Mouse (Mus musculus): ENCODE measurements around the gene Dab2ip. TPM values are rescaled to one million over a fixed set of nuclear protein-coding genes. Genes with fewer than 3 reads are reported as not detected.
A peak's percentile ranks its signal among the peaks of the same experiment; 100 is the strongest.

Dab2ip gene
- polyA plus RNA-seq, 1 experiment from 2014 or later: 48.4 TPM

GRCm38 (mm10) chr2:35697768-35698167 is 139.7 kb downstream of the Dab2ip start:
- WGBS: 88% methylated on average over 3 of the region's 3 CpGs
- Histone ChIP-seq H3K4me2 (replicated peaks) (no peak overlapping the region), H3K27ac (no peak overlapping the region), H3K4me3 (replicated peaks; ENCODE audit: low read length) (no peak overlapping the region), H3K9me3 (ENCODE audit: control insufficient read depth, low read length) (no peaks in the 10 kb centered on the region), H3K27me3 (ENCODE audit: control insufficient read depth, insufficient read depth, low read length) (no peaks in the 10 kb centered on the region), H3K9ac (no peak overlapping the region), H3K36me3 (replicated peaks; ENCODE audit: control insufficient read depth, insufficient read depth) (no peaks in the 10 kb centered on the region), H3K4me1 (replicated peaks; ENCODE audit: control insufficient read depth, insufficient read depth, low read length) (peaks cover 44% of the 10 kb centered on the region)
- ATAC-seq (ENCODE audit: low FRiP score) (no peak), DNase-seq (ENCODE audit: low spot score) (no peak)

DNA sequence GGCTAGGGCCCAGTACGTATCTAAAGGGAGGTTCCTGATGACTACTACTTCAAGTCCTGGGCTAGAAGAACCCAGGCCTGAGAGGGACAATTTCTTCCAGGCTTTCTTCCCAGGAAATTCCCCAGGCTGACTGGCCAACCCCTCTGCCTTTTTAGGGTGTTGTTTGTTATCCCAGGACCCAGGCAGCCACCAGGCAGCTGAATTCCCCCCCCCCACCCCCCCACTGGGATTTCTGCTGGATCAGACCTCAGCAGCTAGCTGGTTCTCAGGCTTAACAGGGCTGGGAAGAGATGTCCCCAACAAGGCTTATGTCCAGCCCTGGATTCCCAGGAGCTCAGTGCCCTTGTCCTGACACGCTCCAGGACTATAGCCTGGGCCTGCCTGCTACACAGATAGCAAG is 142.9 kb downstream of the Dab2ip start:
- Histone ChIP-seq H3K27ac (no peak overlapping the region), H3K9ac (no peak overlapping the region), H3K36me3 (replicated peaks; ENCODE audit: control insufficient read depth, insufficient read depth) (no peaks in the 10 kb centered on the region), H3K9me3 (ENCODE audit: control insufficient read depth, low read length) (no peaks in the 10 kb centered on the region), H3K4me2 (replicated peaks) (no peak overlapping the region), H3K4me1 (replicated peaks; ENCODE audit: control insufficient read depth, insufficient read depth, low read length) (peaks cover 20% of the 10 kb centered on the region), H3K27me3 (ENCODE audit: control insufficient read depth, insufficient read depth, low read length) (no peaks in the 10 kb centered on the region), H3K4me3 (replicated peaks; ENCODE audit: low read length) (no peak overlapping the region)
- no peak for DNase-seq (ENCODE audit: low spot score)
- WGBS: 85% methylated on average over 2 of the region's 2 CpGs
- ATAC-seq (ENCODE audit: low FRiP score): no peak

DNA sequence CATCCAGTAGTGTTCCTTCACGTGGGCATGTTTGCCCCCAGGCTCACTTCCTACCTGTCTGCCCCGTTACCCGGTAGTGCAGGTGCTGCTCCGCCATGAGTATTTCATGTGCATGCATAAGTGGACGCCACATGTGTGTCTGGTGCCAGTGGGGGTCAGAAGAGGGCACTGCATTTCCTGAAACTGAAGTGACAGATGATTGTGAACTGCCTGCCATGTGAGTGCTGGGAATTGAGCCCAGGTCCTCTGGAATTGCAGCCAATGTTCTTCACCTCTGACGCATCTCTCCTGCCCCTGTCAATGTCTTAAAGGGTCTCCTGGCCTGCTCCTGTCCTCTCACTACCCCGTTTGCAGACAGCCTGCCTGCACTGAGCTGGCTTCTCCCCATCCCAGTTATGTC is 143.9 kb downstream of the Dab2ip start:
- Histone ChIP-seq H3K27ac (peak overlapping the region; percentile 17; the same call in 1 of the 2 replicates), H3K9me3 (ENCODE audit: control insufficient read depth, low read length) (no peaks in the 10 kb centered on the region), H3K4me2 (replicated peaks) (no peak overlapping the region), H3K4me1 (replicated peaks; ENCODE audit: control insufficient read depth, insufficient read depth, low read length) (peaks cover 16% of the 10 kb centered on the region; the same call in 1 of the 2 replicates), H3K9ac (no peak overlapping the region), H3K27me3 (ENCODE audit: control insufficient read depth, insufficient read depth, low read length) (no peaks in the 10 kb centered on the region), H3K4me3 (replicated peaks; ENCODE audit: low read length) (no peak overlapping the region), H3K36me3 (replicated peaks; ENCODE audit: control insufficient read depth, insufficient read depth) (no peaks in the 10 kb centered on the region)
- ATAC-seq (ENCODE audit: low FRiP score): no peak
- 89% methylated on average over 7 of the region's 7 CpGs for WGBS
- DNase-seq (ENCODE audit: low spot score): no peak

DNA sequence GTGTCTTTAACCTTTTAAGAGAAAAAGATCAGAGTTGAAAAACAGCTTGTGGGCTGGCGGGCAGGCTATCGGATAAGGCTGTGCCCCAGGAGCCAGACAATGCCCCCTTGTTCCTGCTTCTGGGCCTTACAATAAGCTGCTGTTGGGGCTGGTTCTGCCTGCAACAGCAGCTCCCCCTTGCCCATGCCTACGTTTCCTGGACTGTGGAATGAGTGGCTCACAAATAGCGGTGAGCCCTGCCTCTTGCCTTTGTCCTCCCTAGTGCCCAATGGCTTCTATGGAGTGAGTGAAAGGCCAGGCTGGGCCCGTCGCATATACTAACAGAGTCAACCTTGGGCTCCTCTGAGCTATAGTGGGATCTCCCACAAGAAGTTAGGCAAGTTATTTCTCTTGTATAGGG is 144.5 kb downstream of the Dab2ip start:
- no peak overlapping the region for H3K4me3 ChIP-seq (replicated peaks; ENCODE audit: low read length)
- ATAC-seq (ENCODE audit: low FRiP score) (peak; percentile 31; the same call in 1 of the 2 replicates), DNase-seq (ENCODE audit: low spot score) (no peak)

GRCm38 (mm10) chr2:35703241-35703640 is 145.2 kb downstream of the Dab2ip start:
- Histone ChIP-seq H3K4me1 (replicated peaks; ENCODE audit: control insufficient read depth, insufficient read depth, low read length) (peaks cover 16% of the 10 kb centered on the region; the same call in 1 of the 2 replicates), H3K27ac (peak overlapping the region; percentile 48; the same call in 1 of the 2 replicates), H3K4me3 (replicated peaks; ENCODE audit: low read length) (no peak overlapping the region), H3K9me3 (ENCODE audit: control insufficient read depth, low read length) (no peaks in the 10 kb centered on the region), H3K9ac (no peak overlapping the region), H3K4me2 (replicated peaks) (no peak overlapping the region), H3K27me3 (ENCODE audit: control insufficient read depth, insufficient read depth, low read length) (no peaks in the 10 kb centered on the region), H3K36me3 (replicated peaks; ENCODE audit: control insufficient read depth, insufficient read depth) (no peaks in the 10 kb centered on the region)
- 96% methylated on average over 3 of the region's 3 CpGs for WGBS
- ATAC-seq (ENCODE audit: low FRiP score) (no peak), DNase-seq (ENCODE audit: low spot score) (no peak)

More for the DNA sequence above, 144.5 kb downstream of the Dab2ip start:
- H3K9me3 ChIP-seq (ENCODE audit: control insufficient read depth, low read length): no peaks in the 10 kb centered on the region
- peak overlapping the region; percentile 48; the same call in 1 of the 2 replicates for H3K27ac ChIP-seq
- peaks cover 16% of the 10 kb centered on the region; the same call in 1 of the 2 replicates for H3K4me1 ChIP-seq (replicated peaks; ENCODE audit: control insufficient read depth, insufficient read depth, low read length)
- H3K36me3 ChIP-seq (replicated peaks; ENCODE audit: control insufficient read depth, insufficient read depth): no peaks in the 10 kb centered on the region
- no peak overlapping the region for H3K4me2 ChIP-seq (replicated peaks)
- 39% methylated on average over 6 of the region's 6 CpGs for WGBS
- no peak overlapping the region for H3K9ac ChIP-seq
- no peaks in the 10 kb centered on the region for H3K27me3 ChIP-seq (ENCODE audit: control insufficient read depth, insufficient read depth, low read length)

- Histone ChIP-seq H3K4me2 (replicated peaks) (no peak overlapping the region), H3K27me3 (ENCODE audit: control insufficient read depth, insufficient read depth, low read length) (no peaks in the 10 kb centered on the region), H3K4me1 (replicated peaks; ENCODE audit: control insufficient read depth, insufficient read depth, low read length) (no peaks in the 10 kb centered on the region; the same call in 1 of the 2 replicates), H3K9ac (no peak overlapping the region), H3K36me3 (replicated peaks; ENCODE audit: control insufficient read depth, insufficient read depth) (peaks cover 88% of the 10 kb centered on the region), H3K4me3 (replicated peaks; ENCODE audit: low read length) (no peak overlapping the region), H3K27ac (no peak overlapping the region), H3K9me3 (ENCODE audit: control insufficient read depth, low read length) (no peaks in the 10 kb centered on the region)
- 96% methylated on average over 5 of the region's 5 CpGs for WGBS
- no peak for ATAC-seq (ENCODE audit: low FRiP score)
- no peak for DNase-seq (ENCODE audit: low spot score)
Measured at GRCm38 (mm10) chr2:35712611-35713010, 154.5 kb downstream of the Dab2ip start.

DNA sequence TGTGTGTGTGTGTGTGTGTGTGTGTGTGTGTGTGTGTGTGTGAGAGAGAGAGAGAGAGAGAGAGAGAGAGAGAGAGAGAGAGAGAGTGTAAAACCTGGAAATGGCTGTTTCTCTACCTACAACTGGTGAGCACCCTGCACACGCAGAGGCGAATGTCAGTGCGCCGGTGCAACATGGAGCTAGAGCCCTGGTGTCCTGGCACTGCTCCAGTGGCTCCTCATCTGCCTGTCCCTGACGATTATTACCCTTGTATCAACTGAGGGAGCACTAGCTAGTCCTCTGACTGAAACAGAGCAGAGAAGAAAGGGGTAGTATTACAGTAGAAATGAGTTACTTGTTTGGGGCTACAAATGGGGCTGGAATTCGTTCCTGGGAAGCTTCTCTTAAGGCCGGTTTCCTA is 155.4 kb downstream of the Dab2ip start:
- H3K9me3 ChIP-seq (ENCODE audit: control insufficient read depth, low read length): no peaks in the 10 kb centered on the region
- DNase-seq (ENCODE audit: low spot score): no peak
- no peak overlapping the region for H3K27ac ChIP-seq
- peaks cover 95% of the 10 kb centered on the region for H3K36me3 ChIP-seq (replicated peaks; ENCODE audit: control insufficient read depth, insufficient read depth)
- no peak for ATAC-seq (ENCODE audit: low FRiP score)
- no peak overlapping the region for H3K4me3 ChIP-seq (replicated peaks; ENCODE audit: low read length)
- no peak overlapping the region for H3K4me2 ChIP-seq (replicated peaks)
- no peaks in the 10 kb centered on the region; the same call in 1 of the 2 replicates for H3K4me1 ChIP-seq (replicated peaks; ENCODE audit: control insufficient read depth, insufficient read depth, low read length)
- no peaks in the 10 kb centered on the region for H3K27me3 ChIP-seq (ENCODE audit: control insufficient read depth, insufficient read depth, low read length)
- 92% methylated on average over 7 of the region's 7 CpGs for WGBS
- no peak overlapping the region for H3K9ac ChIP-seq

DNA sequence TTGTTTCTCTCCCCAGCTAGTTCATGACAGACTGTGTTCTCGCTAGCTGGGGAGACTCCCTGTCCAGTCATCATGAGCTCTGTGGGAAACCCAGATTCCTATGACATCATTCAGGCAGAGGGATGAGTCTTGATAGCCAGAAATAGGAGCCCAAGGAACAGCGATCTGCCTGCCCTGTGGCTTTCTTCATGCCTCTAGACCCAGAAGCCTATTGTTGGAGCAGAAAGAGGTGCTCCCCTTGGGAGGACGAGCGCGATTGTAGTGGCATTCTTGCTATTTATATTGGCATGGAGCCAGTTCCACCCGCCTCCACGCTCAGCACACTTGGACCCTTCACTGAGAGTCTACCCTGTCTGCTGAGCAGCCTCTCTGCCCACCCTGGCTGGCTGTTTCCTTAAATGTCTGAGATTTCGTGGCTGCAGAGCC is 156.7 kb downstream of the Dab2ip start:
- H3K9ac ChIP-seq: no peak overlapping the region
- ATAC-seq (ENCODE audit: low FRiP score): no peak
- no peak overlapping the region for H3K4me3 ChIP-seq (replicated peaks; ENCODE audit: low read length)
- H3K9me3 ChIP-seq (ENCODE audit: control insufficient read depth, low read length): no peaks in the 10 kb centered on the region
- 45% methylated on average over 8 of the region's 8 CpGs for WGBS
- H3K4me2 ChIP-seq (replicated peaks): no peak overlapping the region
- no peak overlapping the region for H3K27ac ChIP-seq
- no peak for DNase-seq (ENCODE audit: low spot score)
- peaks cover 96% of the 10 kb centered on the region for H3K36me3 ChIP-seq (replicated peaks; ENCODE audit: control insufficient read depth, insufficient read depth)
- no peaks in the 10 kb centered on the region; the same call in 1 of the 2 replicates for H3K4me1 ChIP-seq (replicated peaks; ENCODE audit: control insufficient read depth, insufficient read depth, low read length)
- no peaks in the 10 kb centered on the region for H3K27me3 ChIP-seq (ENCODE audit: control insufficient read depth, insufficient read depth, low read length)

- Histone ChIP-seq H3K9ac (no peak overlapping the region), H3K36me3 (replicated peaks; ENCODE audit: control insufficient read depth, insufficient read depth) (peaks cover 96% of the 10 kb centered on the region), H3K27me3 (ENCODE audit: control insufficient read depth, insufficient read depth, low read length) (no peaks in the 10 kb centered on the region), H3K4me1 (replicated peaks; ENCODE audit: control insufficient read depth, insufficient read depth, low read length) (no peaks in the 10 kb centered on the region; the same call in 1 of the 2 replicates), H3K4me2 (replicated peaks) (no peak overlapping the region), H3K27ac (no peak overlapping the region), H3K4me3 (replicated peaks; ENCODE audit: low read length) (no peak overlapping the region), H3K9me3 (ENCODE audit: control insufficient read depth, low read length) (no peaks in the 10 kb centered on the region)
- ATAC-seq (ENCODE audit: low FRiP score): no peak
- 92% methylated on average over 3 of the region's 3 CpGs for WGBS
- DNase-seq (ENCODE audit: low spot score): no peak
Measured at GRCm38 (mm10) chr2:35715485-35715884, 157.4 kb downstream of the Dab2ip start.

DNA sequence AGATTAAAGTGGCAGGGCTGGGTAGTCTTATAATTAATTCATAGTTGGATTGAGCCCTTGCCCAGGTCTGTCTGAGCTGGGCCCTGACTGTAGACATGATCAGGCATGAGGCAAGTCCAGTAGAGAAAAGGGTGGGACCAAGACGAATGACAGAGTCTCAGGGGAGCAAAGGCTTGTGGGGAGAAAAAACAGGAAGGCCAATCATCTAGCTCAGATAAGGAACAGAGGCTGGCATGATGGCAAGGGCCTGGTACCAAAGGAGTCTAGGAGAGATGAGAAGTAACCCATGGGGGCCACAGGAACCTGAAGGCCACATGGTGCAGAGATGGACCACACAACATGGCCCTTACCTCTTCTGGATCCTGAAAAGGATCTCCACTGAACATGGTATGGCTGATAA is 158.1 kb downstream of the Dab2ip start:
- no peak for ATAC-seq (ENCODE audit: low FRiP score)
- H3K36me3 ChIP-seq (replicated peaks; ENCODE audit: control insufficient read depth, insufficient read depth): peaks cover 96% of the 10 kb centered on the region
- H3K27me3 ChIP-seq (ENCODE audit: control insufficient read depth, insufficient read depth, low read length): no peaks in the 10 kb centered on the region
- no peak overlapping the region for H3K4me2 ChIP-seq (replicated peaks)
- no peak overlapping the region for H3K27ac ChIP-seq
- H3K9ac ChIP-seq: no peak overlapping the region
- no peak for DNase-seq (ENCODE audit: low spot score)
- 76% methylated on average over 1 of the region's 1 CpGs for WGBS
- H3K4me1 ChIP-seq (replicated peaks; ENCODE audit: control insufficient read depth, insufficient read depth, low read length): no peaks in the 10 kb centered on the region; the same call in 1 of the 2 replicates
- no peaks in the 10 kb centered on the region for H3K9me3 ChIP-seq (ENCODE audit: control insufficient read depth, low read length)
- no peak overlapping the region for H3K4me3 ChIP-seq (replicated peaks; ENCODE audit: low read length)
